8 mouse cellular contexts compared by ENCODE assay signal in genomic region chr17:70872094-70872929, GRCm38 (mm10). TPM values are rescaled to one million over a fixed set of nuclear protein-coding genes. Genes with fewer than 3 reads are reported as not detected.
DNase-seq lines count a peak whose midpoint lies in the region; ATAC-seq and TF ChIP-seq lines count a peak whose summit lies in the region.

No protein-coding gene starts in this region.

- no peak for ATAC-seq in heart, embryonic 11.5 days (replicated peaks; ENCODE audit: insufficient number of reproducible peaks, low FRiP score, low TSS enrichment)
- ATAC-seq in liver, embryonic 14.5 days (ENCODE audit: insufficient read depth) = no peak

- peaks cover 6% of the 10 kb centered on the region; the same call in 1 of the 2 replicates for H3K4me1 ChIP-seq in heart, embryonic 11.5 days (ENCODE audit: control insufficient read depth, insufficient read depth, low read length)
- peaks cover 85% of the 10 kb centered on the region for H3K4me1 ChIP-seq in E14TG2a.4 (replicated peaks; ENCODE audit: low read depth, low read length)
- H3K4me1 ChIP-seq in forebrain, embryonic 10.5 days = peaks cover 34% of the 10 kb centered on the region
- no peaks in the 10 kb centered on the region; a peak in 1 of 4 replicates for H3K4me1 ChIP-seq in liver, embryonic 14.5 days (replicated peaks; ENCODE audit: control insufficient read depth in 2 of 2, insufficient read depth in 2 of 2, low read length in 1 of 2)

- H3K27me3 ChIP-seq in heart, embryonic 11.5 days (ENCODE audit: control insufficient read depth, insufficient read depth, low read length) = no peaks in the 10 kb centered on the region
- H3K27me3 ChIP-seq in E14TG2a.4 (ENCODE audit: insufficient read depth, low read length) = no peaks in the 10 kb centered on the region
- no peaks in the 10 kb centered on the region for H3K27me3 ChIP-seq in forebrain, embryonic 10.5 days (ENCODE audit: poor library complexity, severe bottlenecking)
- no peaks in the 10 kb centered on the region for H3K27me3 ChIP-seq in liver, embryonic 14.5 days (ENCODE audit: control insufficient read depth, insufficient read depth, low read length)

- H3K36me3 ChIP-seq in heart, embryonic 11.5 days (ENCODE audit: control insufficient read depth, insufficient read depth, low read length) = no peaks in the 10 kb centered on the region
- H3K36me3 ChIP-seq in E14TG2a.4 (ENCODE audit: insufficient read depth, low read length) = peaks cover 15% of the 10 kb centered on the region
- no peaks in the 10 kb centered on the region for H3K36me3 ChIP-seq in forebrain, embryonic 10.5 days (replicated peaks)
- no peaks in the 10 kb centered on the region for H3K36me3 ChIP-seq in liver, embryonic 14.5 days (replicated peaks; ENCODE audit: control insufficient read depth, insufficient read depth, low read depth)

- no peak for DNase-seq in heart, adult 9 months (ENCODE audit: low spot score in 2 of 2)
- DNase-seq in forebrain, embryonic 10.5 days (ENCODE audit: extremely low spot score, low spot score) = peak; percentile 87
- DNase-seq in liver, embryonic 14.5 days (ENCODE audit: low read depth in 3 of 3, low spot score in 3 of 3) = no peak
- no peak for DNase-seq in ovary, adult 18-20 months (ENCODE audit: low spot score)
- DNase-seq in spleen, postnatal 36 days (ENCODE audit: low spot score in 2 of 2) = no peak
- no peak for DNase-seq in cerebellum, adult 11 months

- no peak overlapping the region for H3K27ac ChIP-seq in heart, embryonic 11.5 days (ENCODE audit: low read depth, low read length)
- H3K27ac ChIP-seq in forebrain, embryonic 10.5 days = peak overlapping the region; percentile 90
- no peak overlapping the region for H3K27ac ChIP-seq in liver, embryonic 14.5 days

- peak overlapping the region; percentile 51 for H3K4me2 ChIP-seq in heart, embryonic 11.5 days
- H3K4me2 ChIP-seq in liver, embryonic 14.5 days (ENCODE audit: low read depth) = 0 out of 2 replicates have a peak overlapping the region, but pooled peaks have one; percentile 53

- no peak overlapping the region for H3K4me3 ChIP-seq in heart, embryonic 11.5 days (ENCODE audit: low read depth, low read length)
- peak overlapping the region; percentile 78 for H3K4me3 ChIP-seq in E14TG2a.4 (replicated peaks; ENCODE audit: low read length)
- peak overlapping the region; percentile 45 for H3K4me3 ChIP-seq in forebrain, embryonic 10.5 days
- H3K4me3 ChIP-seq in liver, embryonic 14.5 days (ENCODE audit: insufficient read depth in 1 of 2, low read depth in 2 of 2, low read length in 2 of 2) = no peak overlapping the region

- TF ChIP-seq EP300 in liver, embryonic 14.5 days (IDR thresholded peaks at IDR 0.05; ENCODE audit: low read depth) = no peak

- no peak overlapping the region for H3K9ac ChIP-seq in heart, embryonic 11.5 days (ENCODE audit: low read depth, low read length)
- H3K9ac ChIP-seq in liver, embryonic 14.5 days (replicated peaks) = no peak overlapping the region

- TF ChIP-seq CTCF in E14TG2a.4 (conservative IDR thresholded peaks at IDR 0.05; ENCODE audit: low read length) = no peak
- no peak for TF ChIP-seq CTCF in liver, embryonic 14.5 days (IDR thresholded peaks at IDR 0.05; ENCODE audit: low read depth)

- 18% methylated on average over 14 of the region's 14 CpGs for WGBS in heart, embryonic 11.5 days (ENCODE audit: insufficient replicate concordance)
- 3% methylated on average over 14 of the region's 14 CpGs for WGBS in forebrain, embryonic 10.5 days
- 40% methylated on average over 14 of the region's 14 CpGs for WGBS in liver, embryonic 14.5 days (ENCODE audit: insufficient replicate concordance)

- H3K9me3 ChIP-seq in heart, embryonic 11.5 days (replicated peaks; ENCODE audit: control insufficient read depth, low read length) = no peaks in the 10 kb centered on the region
- peaks cover 14% of the 10 kb centered on the region for H3K9me3 ChIP-seq in E14TG2a.4 (ENCODE audit: low read length)
- H3K9me3 ChIP-seq in forebrain, embryonic 10.5 days = no peaks in the 10 kb centered on the region
- H3K9me3 ChIP-seq in liver, embryonic 14.5 days (ENCODE audit: control insufficient read depth, low read length) = no peaks in the 10 kb centered on the region

RNA-seq across cellular contexts. Expression of gene Tgif1, which starts 19.0 kb away (rescaled TPM):
- 27.1 and 31.5 TPM in 2 replicates for polyA plus RNA-seq in heart, embryonic 11.5 days (2014; fragmentation: Nextera tagmentation; extraction: Ambion mirVana)
- 80.2 and 89.6 TPM in 2 replicates for polyA plus RNA-seq in forebrain, embryonic 10.5 days (2016; fragmentation: Nextera tagmentation; extraction: Ambion mirVana)
- polyA plus RNA-seq in liver, embryonic 14.5 days (2012; rRNA removed) = 6.3 and 7.0 TPM in 2 replicates
- polyA plus RNA-seq in liver, embryonic 14.5 days (2014; fragmentation: Nextera tagmentation; extraction: Ambion mirVana) = 5.0 TPM in 2 replicates

Comparison
In these comparisons a context has a peak if more than half of its experiments do, and no peak if none do; other contexts are left out.
1. H3K4me3 ChIP-seq: peak in E14TG2a.4 (single experiment) and forebrain, embryonic 10.5 days (single experiment); none in heart, embryonic 11.5 days (single experiment) and liver, embryonic 14.5 days (0 of 2).